Comparison of ENCODE assay signal across 8 mouse cellular contexts in the genomic region with DNA sequence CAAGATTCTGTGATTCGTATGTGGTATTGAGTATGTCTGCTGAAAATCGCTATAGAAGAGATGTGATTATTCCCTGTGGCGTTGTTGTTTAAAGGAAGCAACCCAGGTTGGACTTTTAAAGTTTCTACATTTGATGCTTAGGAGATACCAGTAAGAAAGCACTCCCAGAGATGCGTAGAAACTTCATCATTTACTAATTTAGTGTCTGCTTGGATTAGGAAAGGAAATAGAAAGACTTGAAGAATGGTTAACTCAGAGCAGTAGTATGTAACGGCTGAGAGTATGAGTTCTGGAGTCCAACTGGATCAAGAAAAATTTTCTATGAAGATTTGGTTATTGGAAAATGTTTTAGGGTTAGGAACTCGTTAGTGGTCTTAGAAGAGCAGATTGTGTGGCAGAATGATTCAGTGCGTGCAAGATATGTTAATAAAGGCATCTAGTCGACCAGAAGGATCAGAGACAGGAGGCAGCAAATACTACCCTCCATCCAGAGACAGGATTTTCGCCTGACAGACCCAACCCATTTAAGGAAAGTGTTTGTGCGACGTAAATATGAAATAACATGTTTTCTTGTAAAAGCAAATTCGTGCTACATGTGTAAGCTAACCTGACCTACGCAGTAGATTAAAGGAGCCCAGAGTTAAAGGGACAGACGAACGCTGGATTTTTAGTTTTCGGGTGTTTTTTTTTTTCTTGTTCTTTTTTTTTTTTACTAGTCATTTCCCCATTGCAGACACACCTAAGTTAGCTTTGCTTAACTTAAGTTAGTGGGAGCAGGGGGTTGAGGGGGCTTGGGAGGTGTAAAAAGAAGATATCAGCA. TPM values are rescaled to one million over a fixed set of nuclear protein-coding genes. Genes with fewer than 3 reads are reported as not detected.
DNase-seq lines count a peak whose midpoint lies in the region; ATAC-seq lines count a peak whose summit lies in the region.

No protein-coding gene starts in this region.

- peaks cover 10% of the 10 kb centered on the region for H3K9me3 ChIP-seq in kidney, embryonic 14.5 days (ENCODE audit: control insufficient read depth, low read length)
- no peaks in the 10 kb centered on the region for H3K9me3 ChIP-seq in hindbrain, embryonic 12.5 days (replicated peaks)
- no peaks in the 10 kb centered on the region for H3K9me3 ChIP-seq in midbrain, embryonic 14.5 days (ENCODE audit: control insufficient read depth, low read length)

- H3K4me2 ChIP-seq in kidney, embryonic 14.5 days (replicated peaks; ENCODE audit: low read depth, low read length): peak overlapping the region; percentile 80
- H3K4me2 ChIP-seq in hindbrain, embryonic 12.5 days (replicated peaks): peak overlapping the region; percentile 89
- H3K4me2 ChIP-seq in midbrain, embryonic 14.5 days (ENCODE audit: low read length): peak overlapping the region; percentile 91

- peaks cover 15% of the 10 kb centered on the region; the same call in 1 of the 2 replicates for H3K4me1 ChIP-seq in kidney, embryonic 14.5 days (ENCODE audit: control insufficient read depth, insufficient read depth, low read length)
- peaks cover 27% of the 10 kb centered on the region for H3K4me1 ChIP-seq in hindbrain, embryonic 12.5 days
- H3K4me1 ChIP-seq in midbrain, embryonic 14.5 days (ENCODE audit: control insufficient read depth, insufficient read depth, low read length): peaks cover 30% of the 10 kb centered on the region

- 73% methylated on average over 16 of the region's 16 CpGs for WGBS in kidney, embryonic 14.5 days
- WGBS in hindbrain, embryonic 12.5 days: 78% methylated on average over 16 of the region's 16 CpGs
- 78% methylated on average over 16 of the region's 16 CpGs for WGBS in midbrain, embryonic 14.5 days

- H3K9ac ChIP-seq in kidney, embryonic 14.5 days (ENCODE audit: low read depth, low read length): peak overlapping the region; percentile 79
- peak overlapping the region; percentile 91 for H3K9ac ChIP-seq in hindbrain, embryonic 12.5 days
- peak overlapping the region; percentile 91 for H3K9ac ChIP-seq in midbrain, embryonic 14.5 days (replicated peaks; ENCODE audit: low read length)

- ATAC-seq in kidney, embryonic 14.5 days (ENCODE audit: low FRiP score, low TSS enrichment): no peak
- ATAC-seq in hindbrain, embryonic 12.5 days (ENCODE audit: low FRiP score): no peak
- no peak for ATAC-seq in midbrain, embryonic 14.5 days (ENCODE audit: low FRiP score, low TSS enrichment)

- peak overlapping the region; percentile 65 for H3K4me3 ChIP-seq in kidney, embryonic 14.5 days (ENCODE audit: low read length)
- H3K4me3 ChIP-seq in hindbrain, embryonic 12.5 days: peak overlapping the region; percentile 69
- peak overlapping the region; percentile 71 for H3K4me3 ChIP-seq in midbrain, embryonic 14.5 days (replicated peaks; ENCODE audit: low read depth, low read length)

- no peak for DNase-seq in kidney, adult 11 months
- peak; percentile 33 for DNase-seq in adipocyte (ENCODE audit: low spot score)
- no peak for DNase-seq in midbrain, embryonic 14.5 days
- no peak for DNase-seq in gastrocnemius, postnatal 10 days
- no peak for DNase-seq in urinary bladder, postnatal 36 days (ENCODE audit: low spot score in 2 of 2)
- no peak for DNase-seq in gastrocnemius, adult 8-10 months (ENCODE audit: low spot score in 2 of 2)

- H3K27ac ChIP-seq in kidney, embryonic 14.5 days (ENCODE audit: low read depth, low read length): peak overlapping the region; percentile 98; the same call in 1 of the 2 replicates
- H3K27ac ChIP-seq in hindbrain, embryonic 12.5 days: peak overlapping the region; percentile 97
- peak overlapping the region; percentile 98 for H3K27ac ChIP-seq in midbrain, embryonic 14.5 days (replicated peaks; ENCODE audit: low read depth, low read length)

- peaks cover 27% of the 10 kb centered on the region for H3K36me3 ChIP-seq in kidney, embryonic 14.5 days (ENCODE audit: control insufficient read depth, insufficient read depth, low read length)
- H3K36me3 ChIP-seq in hindbrain, embryonic 12.5 days: peaks cover 25% of the 10 kb centered on the region
- peaks cover 20% of the 10 kb centered on the region for H3K36me3 ChIP-seq in midbrain, embryonic 14.5 days (ENCODE audit: control insufficient read depth, insufficient read depth, low read length)

- H3K27me3 ChIP-seq in kidney, embryonic 14.5 days (ENCODE audit: control insufficient read depth, insufficient read depth, low read length): no peaks in the 10 kb centered on the region
- no peaks in the 10 kb centered on the region for H3K27me3 ChIP-seq in hindbrain, embryonic 12.5 days
- H3K27me3 ChIP-seq in midbrain, embryonic 14.5 days (ENCODE audit: control insufficient read depth, insufficient read depth, low read length): no peaks in the 10 kb centered on the region

RNA-seq across cellular contexts. Expression of gene Lcmt2, which starts 1.0 kb away (rescaled TPM):
- polyA plus RNA-seq in kidney, embryonic 14.5 days (2014; fragmentation: Nextera tagmentation; extraction: Ambion mirVana): 15.0 and 22.1 TPM in 2 replicates
- 22.3 and 24.7 TPM in 2 replicates for polyA plus RNA-seq in hindbrain, embryonic 12.5 days (2016; fragmentation: Nextera tagmentation; extraction: Ambion mirVana)
- polyA plus RNA-seq in midbrain, embryonic 14.5 days (2014; fragmentation: Nextera tagmentation; extraction: Ambion mirVana): 18.2 and 23.3 TPM in 2 replicates
- 1 to 10 TPM; 4.0 to 5.3 TPM for total RNA-seq in gastrocnemius, postnatal 10 days (2021)
- 1 to 10 TPM; 3.5 to 5.0 (median 4.0) TPM for total RNA-seq in gastrocnemius, adult 8-10 months (2022)

RNA-seq across cellular contexts. Expression of gene Adal, which starts 1.2 kb away (rescaled TPM):
- 16.0 and 22.7 TPM in 2 replicates for polyA plus RNA-seq in kidney, embryonic 14.5 days (2014; fragmentation: Nextera tagmentation; extraction: Ambion mirVana)
- polyA plus RNA-seq in hindbrain, embryonic 12.5 days (2016; fragmentation: Nextera tagmentation; extraction: Ambion mirVana): 29.2 and 29.6 TPM in 2 replicates
- polyA plus RNA-seq in midbrain, embryonic 14.5 days (2014; fragmentation: Nextera tagmentation; extraction: Ambion mirVana): 30.7 and 40.0 TPM in 2 replicates
- 10 to 100 TPM; 11.7 to 14.0 TPM for total RNA-seq in gastrocnemius, postnatal 10 days (2021)
- total RNA-seq in gastrocnemius, adult 8-10 months (2022): 10 to 100 TPM; 13.4 to 18.9 (median 17.1) TPM

RNA-seq across cellular contexts. Expression of gene Tubgcp4, which starts 29.0 kb away (rescaled TPM):
- polyA plus RNA-seq in kidney, embryonic 14.5 days (2014; fragmentation: Nextera tagmentation; extraction: Ambion mirVana): 36.4 and 59.9 TPM in 2 replicates
- 70.0 and 74.5 TPM in 2 replicates for polyA plus RNA-seq in hindbrain, embryonic 12.5 days (2016; fragmentation: Nextera tagmentation; extraction: Ambion mirVana)
- 35.9 and 49.2 TPM in 2 replicates for polyA plus RNA-seq in midbrain, embryonic 14.5 days (2014; fragmentation: Nextera tagmentation; extraction: Ambion mirVana)
- 10 to 100 TPM; 10.5 to 16.2 TPM for total RNA-seq in gastrocnemius, postnatal 10 days (2021)
- 10 to 100 TPM; 10.2 to 16.5 (median 11.7) TPM for total RNA-seq in gastrocnemius, adult 8-10 months (2022)

RNA-seq across cellular contexts. Expression of gene Zscan29, which starts 29.5 kb away (rescaled TPM):
- polyA plus RNA-seq in kidney, embryonic 14.5 days (2014; fragmentation: Nextera tagmentation; extraction: Ambion mirVana): 9.6 and 13.3 TPM in 2 replicates
- 11.5 and 13.6 TPM in 2 replicates for polyA plus RNA-seq in hindbrain, embryonic 12.5 days (2016; fragmentation: Nextera tagmentation; extraction: Ambion mirVana)
- polyA plus RNA-seq in midbrain, embryonic 14.5 days (2014; fragmentation: Nextera tagmentation; extraction: Ambion mirVana): 8.0 and 9.3 TPM in 2 replicates
- 1 to 10 TPM; 4.2 to 5.2 TPM for total RNA-seq in gastrocnemius, postnatal 10 days (2021)
- total RNA-seq in gastrocnemius, adult 8-10 months (2022): 1 to 10 TPM; 3.8 to 4.9 (median 4.5) TPM

RNA-seq across cellular contexts. Expression of gene Tgm7, which starts 31.8 kb away (rescaled TPM):
- 0.12 and 0.14 TPM in 2 replicates for polyA plus RNA-seq in kidney, embryonic 14.5 days (2014; fragmentation: Nextera tagmentation; extraction: Ambion mirVana)
- polyA plus RNA-seq in hindbrain, embryonic 12.5 days (2016; fragmentation: Nextera tagmentation; extraction: Ambion mirVana): not detected in 2 replicates
- polyA plus RNA-seq in midbrain, embryonic 14.5 days (2014; fragmentation: Nextera tagmentation; extraction: Ambion mirVana): not detected in 2 replicates
- not detected for total RNA-seq in gastrocnemius, postnatal 10 days (2021)
- not detected for total RNA-seq in gastrocnemius, adult 8-10 months (2022)
